Mouse (Mus musculus): ENCODE results near the gene Pou2f3. TPM values are rescaled to one million over a fixed set of nuclear protein-coding genes. Genes with fewer than 3 reads are reported as not detected.
A peak's percentile ranks its signal among the peaks of the same experiment; 100 is the strongest.

The Pou2f3 gene
- polyA plus RNA-seq, 1 experiment from 2014 or later: 0.53 TPM

GRCm38 (mm10) chr9:43234496-43234895 lies 24.3 kb upstream of the Pou2f3 start:
- no peak for ATAC-seq (replicated peaks; ENCODE audit: extremely low read depth, insufficient read depth, low FRiP score)
- Histone ChIP-seq H3K4me2 (ENCODE audit: low read depth, low read length) (peak overlapping the region; percentile 5; the same call in 1 of the 2 replicates), H3K9ac (ENCODE audit: low read length) (no peak overlapping the region), H3K36me3 (ENCODE audit: control insufficient read depth, insufficient read depth) (no peaks in the 10 kb centered on the region), H3K4me3 (ENCODE audit: low read length) (no peak overlapping the region), H3K4me1 (ENCODE audit: control insufficient read depth, insufficient read depth, low read length) (peaks cover 45% of the 10 kb centered on the region), H3K9me3 (replicated peaks; ENCODE audit: control insufficient read depth, low read length) (no peaks in the 10 kb centered on the region), H3K27ac (ENCODE audit: low read length) (0 out of 2 replicates have a peak overlapping the region, but pooled peaks have one; percentile 1), H3K27me3 (ENCODE audit: control insufficient read depth, insufficient read depth, low read length) (no peaks in the 10 kb centered on the region)
- 22% methylated on average over 5 of the region's 5 CpGs for WGBS

GRCm38 (mm10) chr9:43233515-43233914 lies 23.3 kb upstream of the Pou2f3 start:
- H3K36me3 ChIP-seq (ENCODE audit: control insufficient read depth, insufficient read depth): no peaks in the 10 kb centered on the region
- H3K4me1 ChIP-seq (ENCODE audit: control insufficient read depth, insufficient read depth, low read length): peaks cover 45% of the 10 kb centered on the region
- no peak overlapping the region for H3K27ac ChIP-seq (ENCODE audit: low read length)
- H3K4me2 ChIP-seq (ENCODE audit: low read depth, low read length): no peak overlapping the region
- no peaks in the 10 kb centered on the region for H3K9me3 ChIP-seq (replicated peaks; ENCODE audit: control insufficient read depth, low read length)
- H3K9ac ChIP-seq (ENCODE audit: low read length): no peak overlapping the region
- H3K27me3 ChIP-seq (ENCODE audit: control insufficient read depth, insufficient read depth, low read length): no peaks in the 10 kb centered on the region
- WGBS: 96% methylated on average over 1 of the region's 1 CpGs
- no peak overlapping the region for H3K4me3 ChIP-seq (ENCODE audit: low read length)
- ATAC-seq (replicated peaks; ENCODE audit: extremely low read depth, insufficient read depth, low FRiP score): no peak

- H3K9me3 ChIP-seq (replicated peaks; ENCODE audit: control insufficient read depth, low read length): no peaks in the 10 kb centered on the region
- H3K27ac ChIP-seq (ENCODE audit: low read length): no peak overlapping the region
- H3K9ac ChIP-seq (ENCODE audit: low read length): no peak overlapping the region
- 61% methylated on average over 5 of the region's 5 CpGs for WGBS
- peaks cover 45% of the 10 kb centered on the region for H3K4me1 ChIP-seq (ENCODE audit: control insufficient read depth, insufficient read depth, low read length)
- no peak overlapping the region for H3K4me2 ChIP-seq (ENCODE audit: low read depth, low read length)
- H3K4me3 ChIP-seq (ENCODE audit: low read length): no peak overlapping the region
- H3K36me3 ChIP-seq (ENCODE audit: control insufficient read depth, insufficient read depth): no peaks in the 10 kb centered on the region
- no peaks in the 10 kb centered on the region for H3K27me3 ChIP-seq (ENCODE audit: control insufficient read depth, insufficient read depth, low read length)
- no peak for ATAC-seq (replicated peaks; ENCODE audit: extremely low read depth, insufficient read depth, low FRiP score)
Observed at GRCm38 (mm10) chr9:43233044-43233443, 22.9 kb upstream of the Pou2f3 start.

- H3K4me2 ChIP-seq (ENCODE audit: low read depth, low read length): no peak overlapping the region
- peak overlapping the region; percentile 4 for H3K27ac ChIP-seq (ENCODE audit: low read length)
- H3K36me3 ChIP-seq (ENCODE audit: control insufficient read depth, insufficient read depth): no peaks in the 10 kb centered on the region
- no peak overlapping the region for H3K9ac ChIP-seq (ENCODE audit: low read length)
- no peaks in the 10 kb centered on the region for H3K27me3 ChIP-seq (ENCODE audit: control insufficient read depth, insufficient read depth, low read length)
- WGBS: 34% methylated on average over 5 of the region's 5 CpGs
- H3K4me1 ChIP-seq (ENCODE audit: control insufficient read depth, insufficient read depth, low read length): peaks cover 40% of the 10 kb centered on the region
- no peak overlapping the region for H3K4me3 ChIP-seq (ENCODE audit: low read length)
- ATAC-seq (replicated peaks; ENCODE audit: extremely low read depth, insufficient read depth, low FRiP score): no peak
- H3K9me3 ChIP-seq (replicated peaks; ENCODE audit: control insufficient read depth, low read length): no peaks in the 10 kb centered on the region
Observed at GRCm38 (mm10) chr9:43232286-43232685, 22.1 kb upstream of the Pou2f3 start.

- Histone ChIP-seq H3K4me1 (ENCODE audit: control insufficient read depth, insufficient read depth, low read length) (peaks cover 40% of the 10 kb centered on the region), H3K27ac (ENCODE audit: low read length) (peak overlapping the region; percentile 59), H3K27me3 (ENCODE audit: control insufficient read depth, insufficient read depth, low read length) (no peaks in the 10 kb centered on the region), H3K9ac (ENCODE audit: low read length) (no peak overlapping the region; the same call in 1 of the 2 replicates), H3K4me2 (ENCODE audit: low read depth, low read length) (no peak overlapping the region), H3K9me3 (replicated peaks; ENCODE audit: control insufficient read depth, low read length) (no peaks in the 10 kb centered on the region), H3K4me3 (ENCODE audit: low read length) (no peak overlapping the region), H3K36me3 (ENCODE audit: control insufficient read depth, insufficient read depth) (no peaks in the 10 kb centered on the region)
- WGBS: 50% methylated on average over 4 of the region's 4 CpGs
- ATAC-seq (replicated peaks; ENCODE audit: extremely low read depth, insufficient read depth, low FRiP score): peak; percentile 76
Observed at GRCm38 (mm10) chr9:43231805-43232204, 21.6 kb upstream of the Pou2f3 start.

GRCm38 (mm10) chr9:43230886-43231285 lies 20.7 kb upstream of the Pou2f3 start:
- H3K9ac ChIP-seq (ENCODE audit: low read length): no peak overlapping the region
- 48% methylated on average over 4 of the region's 4 CpGs for WGBS
- H3K36me3 ChIP-seq (ENCODE audit: control insufficient read depth, insufficient read depth): no peaks in the 10 kb centered on the region
- peaks cover 43% of the 10 kb centered on the region for H3K4me1 ChIP-seq (ENCODE audit: control insufficient read depth, insufficient read depth, low read length)
- H3K4me2 ChIP-seq (ENCODE audit: low read depth, low read length): no peak overlapping the region
- no peaks in the 10 kb centered on the region for H3K27me3 ChIP-seq (ENCODE audit: control insufficient read depth, insufficient read depth, low read length)
- peak; percentile 46 for ATAC-seq (replicated peaks; ENCODE audit: extremely low read depth, insufficient read depth, low FRiP score)
- H3K27ac ChIP-seq (ENCODE audit: low read length): peak overlapping the region; percentile 59
- H3K4me3 ChIP-seq (ENCODE audit: low read length): no peak overlapping the region
- H3K9me3 ChIP-seq (replicated peaks; ENCODE audit: control insufficient read depth, low read length): no peaks in the 10 kb centered on the region

GRCm38 (mm10) chr9:43229962-43230361 lies 19.8 kb upstream of the Pou2f3 start:
- 82% methylated on average over 7 of the region's 7 CpGs for WGBS
- no peak for ATAC-seq (replicated peaks; ENCODE audit: extremely low read depth, insufficient read depth, low FRiP score)
- no peak overlapping the region for H3K4me3 ChIP-seq (ENCODE audit: low read length)
- H3K36me3 ChIP-seq (ENCODE audit: control insufficient read depth, insufficient read depth): no peaks in the 10 kb centered on the region
- peaks cover 46% of the 10 kb centered on the region for H3K4me1 ChIP-seq (ENCODE audit: control insufficient read depth, insufficient read depth, low read length)
- H3K27ac ChIP-seq (ENCODE audit: low read length): no peak overlapping the region
- no peak overlapping the region for H3K9ac ChIP-seq (ENCODE audit: low read length)
- no peak overlapping the region for H3K4me2 ChIP-seq (ENCODE audit: low read depth, low read length)
- no peaks in the 10 kb centered on the region for H3K27me3 ChIP-seq (ENCODE audit: control insufficient read depth, insufficient read depth, low read length)
- H3K9me3 ChIP-seq (replicated peaks; ENCODE audit: control insufficient read depth, low read length): no peaks in the 10 kb centered on the region

- Histone ChIP-seq H3K36me3 (ENCODE audit: control insufficient read depth, insufficient read depth) (no peaks in the 10 kb centered on the region), H3K9me3 (replicated peaks; ENCODE audit: control insufficient read depth, low read length) (no peaks in the 10 kb centered on the region), H3K27me3 (ENCODE audit: control insufficient read depth, insufficient read depth, low read length) (no peaks in the 10 kb centered on the region), H3K27ac (ENCODE audit: low read length) (no peak overlapping the region), H3K4me2 (ENCODE audit: low read depth, low read length) (no peak overlapping the region), H3K4me3 (ENCODE audit: low read length) (no peak overlapping the region), H3K9ac (ENCODE audit: low read length) (no peak overlapping the region), H3K4me1 (ENCODE audit: control insufficient read depth, insufficient read depth, low read length) (peaks cover 41% of the 10 kb centered on the region)
- ATAC-seq (replicated peaks; ENCODE audit: extremely low read depth, insufficient read depth, low FRiP score): no peak
- 93% methylated on average over 10 of the region's 10 CpGs for WGBS
Observed at GRCm38 (mm10) chr9:43229398-43229895, 19.3 kb upstream of the Pou2f3 start.

GRCm38 (mm10) chr9:43228745-43229144 lies 18.6 kb upstream of the Pou2f3 start:
- Histone ChIP-seq H3K4me3 (ENCODE audit: low read length) (no peak overlapping the region), H3K4me2 (ENCODE audit: low read depth, low read length) (no peak overlapping the region), H3K9ac (ENCODE audit: low read length) (no peak overlapping the region), H3K27me3 (ENCODE audit: control insufficient read depth, insufficient read depth, low read length) (no peaks in the 10 kb centered on the region), H3K9me3 (replicated peaks; ENCODE audit: control insufficient read depth, low read length) (no peaks in the 10 kb centered on the region), H3K27ac (ENCODE audit: low read length) (no peak overlapping the region), H3K4me1 (ENCODE audit: control insufficient read depth, insufficient read depth, low read length) (peaks cover 34% of the 10 kb centered on the region), H3K36me3 (ENCODE audit: control insufficient read depth, insufficient read depth) (no peaks in the 10 kb centered on the region)
- ATAC-seq (replicated peaks; ENCODE audit: extremely low read depth, insufficient read depth, low FRiP score): no peak
- 76% methylated on average over 2 of the region's 2 CpGs for WGBS
